Mouse (Mus musculus) liver, adult 2 months (tissue): ENCODE results near the gene Fzd9. TPM values are rescaled to one million over a fixed set of nuclear protein-coding genes. Genes with fewer than 3 reads are reported as not detected.
"Not testable (repeated sequence)": the region's sequence is repeated elsewhere in the genome, so short reads cannot be mapped to it uniquely, and the experiment has no call there.

Experiments used
- DNase-seq: peaks from one replicate; pipeline ENCODE4 v3.0.0-alpha.2; 2011; ENCODE audit warnings: low read depth, low spot score; ENCODE audit errors: extremely low read depth
- H3K27ac ChIP-seq: fragments of 200-500 bp; replicated peaks from 2 replicates; pipeline ENCODE4 v1.5.1; 2012; ENCODE audit warnings: low read depth, mild to moderate bottlenecking, control low read depth, inconsistent platforms, low read length; ENCODE audit not compliant: insufficient read depth
- H3K27me3 ChIP-seq: fragments of 200-500 bp; 2 replicates; pipeline ENCODE4 v1.6.1; 2012; ENCODE audit warnings: mild to moderate bottlenecking, moderate library complexity, low read length, inconsistent platforms; ENCODE audit not compliant: control insufficient read depth, insufficient read depth
- H3K36me3 ChIP-seq: fragments of 200-500 bp; 2 replicates; pipeline ENCODE4 v1.6.1; 2012; ENCODE audit warnings: low read length, inconsistent platforms; ENCODE audit not compliant: control insufficient read depth, insufficient read depth
- H3K4me1 ChIP-seq: fragments of 200-500 bp; 2 replicates; pipeline ENCODE4 v1.6.1; 2011; ENCODE audit warnings: low read length; ENCODE audit not compliant: control insufficient read depth, insufficient read depth
- H3K4me3 ChIP-seq: fragments of 200-500 bp; 2 replicates; pipeline ENCODE4 v1.5.1; 2011; ENCODE audit warnings: low read depth, mild to moderate bottlenecking, control low read depth, low read length, moderate library complexity; ENCODE audit not compliant: insufficient read depth
- H3K79me2 ChIP-seq: fragments of 200-500 bp; 2 replicates; pipeline ENCODE4 v1.6.1; 2012; ENCODE audit warnings: inconsistent platforms, mild to moderate bottlenecking, low read length, moderate library complexity; ENCODE audit not compliant: control insufficient read depth, insufficient read depth
- H3K9ac ChIP-seq: fragments of 200-500 bp; 2 replicates; pipeline ENCODE4 v1.6.1; 2012; ENCODE audit warnings: low read depth, mild to moderate bottlenecking, control low read depth, inconsistent platforms, low read length
- CTCF ChIP-seq: fragments of 200-500 bp; IDR thresholded peaks from 2 replicates; pipeline ENCODE4 v1.5.1; 2011; ENCODE audit warnings: low read depth, low read length, control low read depth
- POLR2A ChIP-seq: fragments of 200-500 bp; IDR thresholded peaks from 2 replicates; pipeline ENCODE4 v1.6.1; 2011; ENCODE audit warnings: low read length, control low read depth; ENCODE audit not compliant: insufficient read depth; ENCODE audit errors: extremely low read depth
- WGBS: fragments of 180-500 bp; shearing (Covaris S2); methylation state at CpG from one replicate; pipeline ENCODE4 v1.1.7; 2018; 5-methylcytosine and 5-hydroxymethylcytosine counted together
- polyA plus RNA-seq: library from polyadenylated mRNA; depleted of rRNA; stranded (reverse); fragments of >200 nt; gene quantifications from 2 replicates; pipeline ENCODE4 v1.2.3, GENCODE M21; 2012
- total RNA-seq: library from RNA; depleted of rRNA; stranded (reverse); fragments of >200 nt; gene quantifications from 2 replicates; pipeline ENCODE4 v1.2.3, GENCODE M21; 2014

Fzd9 gene
- total and polyA plus RNA-seq, 2 experiments = 0.05 TPM; not detected in 1

- TF ChIP-seq POLR2A (no peak), CTCF (no peak)
- peaks cover 77% of the 10 kb centered on the region for H3K36me3 ChIP-seq
- peak; percentile 78 for DNase-seq
- H3K27ac ChIP-seq = no peak overlapping the region
- no peak overlapping the region for H3K9ac ChIP-seq
- no peak overlapping the region for H3K4me3 ChIP-seq
- 65% methylated on average over 8 of the region's 8 CpGs for WGBS
- H3K79me2 ChIP-seq = no peaks in the 10 kb centered on the region
- H3K27me3 ChIP-seq = no peaks in the 10 kb centered on the region
- no peaks in the 10 kb centered on the region for H3K4me1 ChIP-seq
Observed at GRCm38 (mm10) chr5:135233166-135233920, 17.7 kb downstream of the Fzd9 start.

GRCm38 (mm10) chr5:135230186-135230585, 20.8 kb downstream of the Fzd9 start:
- no peak overlapping the region for H3K4me3 ChIP-seq
- WGBS = 86% methylated on average over 4 of the region's 4 CpGs
- H3K27ac ChIP-seq = no peak overlapping the region
- H3K27me3 ChIP-seq = no peaks in the 10 kb centered on the region
- no peak for TF ChIP-seq CTCF
- TF ChIP-seq POLR2A = no peak
- no peak for DNase-seq
- H3K36me3 ChIP-seq = peaks cover 75% of the 10 kb centered on the region
- no peaks in the 10 kb centered on the region for H3K4me1 ChIP-seq
- no peaks in the 10 kb centered on the region for H3K79me2 ChIP-seq
- H3K9ac ChIP-seq = no peak overlapping the region

DNA sequence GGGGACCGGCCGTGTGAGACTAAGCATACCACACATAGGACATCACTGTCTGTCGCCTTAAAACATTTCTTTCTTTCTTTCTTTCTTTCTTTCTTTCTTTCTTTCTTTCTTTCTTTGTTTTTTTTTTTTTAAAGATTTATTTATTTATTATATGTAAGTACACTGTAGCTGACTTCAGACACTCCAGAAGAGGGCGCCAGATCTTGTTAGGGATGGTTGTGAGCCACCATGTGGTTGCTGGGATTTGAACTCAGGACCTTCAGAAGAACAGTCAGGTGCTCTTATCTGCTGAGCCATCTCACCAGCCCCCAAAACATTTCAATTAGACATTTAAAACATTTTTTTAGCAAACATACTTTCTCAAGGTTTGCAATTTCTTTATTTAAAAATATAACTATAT, 25.2 kb downstream of the Fzd9 start:
- DNase-seq, H3K27ac ChIP-seq: not testable (repeated sequence)

GRCm38 (mm10) chr5:135224169-135224568, 26.9 kb downstream of the Fzd9 start:
- no peak for DNase-seq
- 98% methylated on average over 3 of the region's 3 CpGs for WGBS
- peaks cover 70% of the 10 kb centered on the region for H3K36me3 ChIP-seq

More for the DNA sequence above, 25.2 kb downstream of the Fzd9 start:
- not testable (repeated sequence) for H3K4me3 ChIP-seq, H3K9ac ChIP-seq, H3K4me1 ChIP-seq, H3K79me2 ChIP-seq, H3K27me3 ChIP-seq
- 99% methylated on average over 4 of the region's 4 CpGs for WGBS
- peaks cover 74% of the 10 kb centered on the region for H3K36me3 ChIP-seq

GRCm38 (mm10) chr5:135222066-135222465, 29.0 kb downstream of the Fzd9 start:
- TF ChIP-seq POLR2A = no peak
- no peak for TF ChIP-seq CTCF
- WGBS = 80% methylated on average over 7 of the region's 7 CpGs
- no peak for DNase-seq

More at GRCm38 (mm10) chr5:135224169-135224568, 26.9 kb downstream of the Fzd9 start:
- no peak overlapping the region for H3K27ac ChIP-seq
- H3K4me1 ChIP-seq = no peaks in the 10 kb centered on the region
- no peaks in the 10 kb centered on the region for H3K27me3 ChIP-seq
- no peaks in the 10 kb centered on the region for H3K79me2 ChIP-seq
- no peak overlapping the region for H3K9ac ChIP-seq
- TF ChIP-seq CTCF = no peak
- no peak overlapping the region for H3K4me3 ChIP-seq

DNA sequence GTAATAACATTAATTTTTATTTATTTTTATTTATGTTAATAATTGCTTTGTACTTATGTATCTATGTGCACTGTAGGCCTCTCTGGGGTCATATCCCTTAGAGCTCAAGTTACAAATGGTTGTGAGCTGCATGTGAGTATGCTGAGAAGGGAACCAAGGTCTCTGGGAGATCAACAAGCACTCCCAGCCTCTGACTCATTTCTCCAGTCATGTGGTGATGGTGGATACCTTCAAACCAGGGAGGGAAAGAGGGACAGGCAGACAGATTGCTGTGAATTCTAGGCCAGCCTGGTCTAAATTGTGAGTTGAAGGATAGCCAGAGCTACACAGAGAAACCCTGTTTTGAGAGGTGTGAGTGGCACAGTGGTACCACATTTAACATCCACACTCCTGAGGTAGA, 30.1 kb downstream of the Fzd9 start:
- no peak overlapping the region for H3K4me3 ChIP-seq
- no peak overlapping the region for H3K27ac ChIP-seq
- DNase-seq = no peak
- H3K36me3 ChIP-seq = peaks cover 74% of the 10 kb centered on the region
- no peak overlapping the region for H3K9ac ChIP-seq
- no peaks in the 10 kb centered on the region for H3K79me2 ChIP-seq
- H3K27me3 ChIP-seq = no peaks in the 10 kb centered on the region
- H3K4me1 ChIP-seq = no peaks in the 10 kb centered on the region
- TF ChIP-seq CTCF (no peak), POLR2A (no peak)

More at GRCm38 (mm10) chr5:135222066-135222465, 29.0 kb downstream of the Fzd9 start:
- no peaks in the 10 kb centered on the region for H3K27me3 ChIP-seq
- no peaks in the 10 kb centered on the region for H3K4me1 ChIP-seq
- no peaks in the 10 kb centered on the region for H3K79me2 ChIP-seq
- no peak overlapping the region for H3K9ac ChIP-seq
- no peak overlapping the region for H3K4me3 ChIP-seq
- H3K27ac ChIP-seq = no peak overlapping the region
- peaks cover 72% of the 10 kb centered on the region for H3K36me3 ChIP-seq
